Mouse (Mus musculus) hindbrain, embryonic 11.5 days (tissue): ENCODE measurements around the gene Sbno1. TPM values are rescaled to one million over a fixed set of nuclear protein-coding genes. Genes with fewer than 3 reads are reported as not detected.
"Not testable (repeated sequence)": the region's sequence is repeated elsewhere in the genome, so short reads cannot be mapped to it uniquely, and the experiment has no call there.

ENCODE experiments used
- ATAC-seq: fragments of 200-750 bp; cut with Nextera tagmentation; 2 replicates; pipeline ENCODE4 v1.8.0; 2017; ENCODE audit warnings: mild to moderate bottlenecking, moderate TSS enrichment, moderate library complexity; ENCODE audit not compliant: low FRiP score
- DNase-seq: peaks from one replicate; pipeline ENCODE4 v3.0.0-alpha.2; 2015; ENCODE audit warnings: low spot score
- H3K27ac ChIP-seq: fragments of 300-500 bp; sonication (generic); 2 replicates; pipeline ENCODE4 v1.5.1; 2014; ENCODE audit warnings: mild to moderate bottlenecking, low read depth, low read length
- H3K27me3 ChIP-seq: fragments of 300-500 bp; sonication (generic); 2 replicates; pipeline ENCODE4 v1.6.1; 2014; ENCODE audit warnings: mild to moderate bottlenecking, low read length, moderate library complexity, mixed read lengths; ENCODE audit not compliant: control insufficient read depth, insufficient read depth
- H3K36me3 ChIP-seq: fragments of 300-500 bp; sonication (generic); 2 replicates; pipeline ENCODE4 v1.6.1; 2014; ENCODE audit warnings: mild to moderate bottlenecking, low read length, moderate library complexity, mixed read lengths; ENCODE audit not compliant: control insufficient read depth, insufficient read depth
- H3K4me1 ChIP-seq: fragments of 300-500 bp; sonication (generic); replicated peaks from 2 replicates; pipeline ENCODE4 v1.6.1; 2014; ENCODE audit warnings: low read length, mixed read lengths; ENCODE audit not compliant: control insufficient read depth, insufficient read depth
- H3K4me2 ChIP-seq: fragments of 300-500 bp; sonication (generic); replicated peaks from 2 replicates; pipeline ENCODE4 v1.6.1; 2014; ENCODE audit warnings: mild to moderate bottlenecking, low read depth, low read length
- H3K4me3 ChIP-seq: fragments of 300-500 bp; sonication (generic); 2 replicates; pipeline ENCODE4 v1.5.1; 2014; ENCODE audit warnings: low read depth, low read length
- H3K9ac ChIP-seq: fragments of 300-500 bp; sonication (generic); 2 replicates; pipeline ENCODE4 v1.6.1; 2014; ENCODE audit warnings: low read depth, low read length
- H3K9me3 ChIP-seq: fragments of 300-500 bp; sonication (generic); 2 replicates; pipeline ENCODE4 v1.6.1; 2016; ENCODE audit warnings: low read length; ENCODE audit not compliant: control insufficient read depth
- WGBS: fragments of 180-500 bp; shearing (Covaris S2); extraction: QIAGEN DNeasy Blood & Tissue Kit; methylation state at CpG from one replicate; pipeline ENCODE4 v1.1.7; 2014; 5-methylcytosine and 5-hydroxymethylcytosine counted together
- polyA plus RNA-seq: library from polyadenylated mRNA; unstranded; fragments of >200 nt; fragmentation: Nextera tagmentation; extraction: Ambion mirVana; gene quantifications from 2 replicates; pipeline ENCODE4 v1.2.1, GENCODE M21; 2014

Gene Sbno1
- polyA plus RNA-seq, 1 experiment from 2014 or later, result 116 TPM

- H3K9ac ChIP-seq, H3K27ac ChIP-seq, ATAC-seq, H3K27me3 ChIP-seq, H3K4me1 ChIP-seq, H3K9me3 ChIP-seq, DNase-seq, H3K4me3 ChIP-seq, H3K4me2 ChIP-seq: not testable (repeated sequence)
- H3K36me3 ChIP-seq, result peaks cover 21% of the 10 kb centered on the region
- 96% methylated on average over 14 of the region's 14 CpGs for WGBS
Observed at GRCm38 (mm10) chr5:124460922-124461321, 35.1 kb upstream of the Sbno1 start.

- no peak for DNase-seq
- 98% methylated on average over 6 of the region's 6 CpGs for WGBS
- H3K9me3 ChIP-seq, result no peaks in the 10 kb centered on the region
- no peak overlapping the region for H3K4me3 ChIP-seq
- H3K4me1 ChIP-seq, result no peaks in the 10 kb centered on the region
- H3K27ac ChIP-seq, result no peak overlapping the region
- no peak overlapping the region for H3K9ac ChIP-seq
- H3K36me3 ChIP-seq, result peaks cover 16% of the 10 kb centered on the region
- no peak overlapping the region for H3K4me2 ChIP-seq
- no peak for ATAC-seq
- H3K27me3 ChIP-seq, result no peaks in the 10 kb centered on the region
Observed at GRCm38 (mm10) chr5:124456762-124457161, 31.0 kb upstream of the Sbno1 start.

- DNase-seq (no peak), ATAC-seq (no peak)
- no peak overlapping the region for H3K9ac ChIP-seq
- no peak overlapping the region for H3K27ac ChIP-seq
- WGBS, result 83% methylated on average over 1 of the region's 1 CpGs
- no peak overlapping the region for H3K4me2 ChIP-seq
- H3K9me3 ChIP-seq, result no peaks in the 10 kb centered on the region
- no peak overlapping the region for H3K4me3 ChIP-seq
- no peaks in the 10 kb centered on the region for H3K27me3 ChIP-seq
- peaks cover 10% of the 10 kb centered on the region for H3K36me3 ChIP-seq
- no peaks in the 10 kb centered on the region for H3K4me1 ChIP-seq
Observed at GRCm38 (mm10) chr5:124454082-124454419, 28.2 kb upstream of the Sbno1 start.

- H3K4me1 ChIP-seq, result no peaks in the 10 kb centered on the region
- H3K9ac ChIP-seq, result no peak overlapping the region
- no peak overlapping the region for H3K4me3 ChIP-seq
- no peak for DNase-seq
- ATAC-seq, result no peak
- no peak overlapping the region for H3K27ac ChIP-seq
- no peaks in the 10 kb centered on the region for H3K27me3 ChIP-seq
- H3K4me2 ChIP-seq, result no peak overlapping the region
- no peaks in the 10 kb centered on the region for H3K9me3 ChIP-seq
- H3K36me3 ChIP-seq, result peaks cover 9% of the 10 kb centered on the region
- WGBS, result 86% methylated on average over 13 of the region's 13 CpGs
Observed at GRCm38 (mm10) chr5:124453339-124454081, 27.7 kb upstream of the Sbno1 start.

- DNase-seq (no peak), ATAC-seq (no peak)
- Histone ChIP-seq H3K4me2 (no peak overlapping the region), H3K9ac (no peak overlapping the region), H3K27ac (no peak overlapping the region), H3K36me3 (peaks cover 11% of the 10 kb centered on the region), H3K4me3 (no peak overlapping the region), H3K27me3 (no peaks in the 10 kb centered on the region), H3K9me3 (no peaks in the 10 kb centered on the region), H3K4me1 (no peaks in the 10 kb centered on the region)
- 87% methylated on average over 15 of the region's 15 CpGs for WGBS
Observed at GRCm38 (mm10) chr5:124452494-124453228, 26.9 kb upstream of the Sbno1 start.

GRCm38 (mm10) chr5:124450641-124451340, 25.0 kb upstream of the Sbno1 start:
- Histone ChIP-seq H3K36me3 (peaks cover 6% of the 10 kb centered on the region; the same call in 1 of the 2 replicates), H3K4me2 (no peak overlapping the region), H3K4me1 (no peaks in the 10 kb centered on the region; the same call in 1 of the 2 replicates), H3K27me3 (no peaks in the 10 kb centered on the region), H3K27ac (no peak overlapping the region), H3K9me3 (no peaks in the 10 kb centered on the region), H3K9ac (no peak overlapping the region), H3K4me3 (no peak overlapping the region)
- ATAC-seq (no peak), DNase-seq (no peak)
- 89% methylated on average over 16 of the region's 16 CpGs for WGBS

- no peak overlapping the region for H3K9ac ChIP-seq
- peaks cover 6% of the 10 kb centered on the region; the same call in 1 of the 2 replicates for H3K36me3 ChIP-seq
- H3K4me2 ChIP-seq, result no peak overlapping the region
- ATAC-seq, result no peak
- H3K9me3 ChIP-seq, result no peaks in the 10 kb centered on the region
- DNase-seq, result no peak
- no peak overlapping the region for H3K4me3 ChIP-seq
- H3K27me3 ChIP-seq, result no peaks in the 10 kb centered on the region
- 90% methylated on average over 7 of the region's 7 CpGs for WGBS
- no peak overlapping the region for H3K27ac ChIP-seq
- H3K4me1 ChIP-seq, result no peaks in the 10 kb centered on the region; the same call in 1 of the 2 replicates
Observed at GRCm38 (mm10) chr5:124450051-124450450, 24.2 kb upstream of the Sbno1 start.

GRCm38 (mm10) chr5:124449494-124449893, 23.7 kb upstream of the Sbno1 start:
- DNase-seq (no peak), ATAC-seq (no peak)
- Histone ChIP-seq H3K27me3 (no peaks in the 10 kb centered on the region), H3K4me1 (no peaks in the 10 kb centered on the region; the same call in 1 of the 2 replicates), H3K4me3 (no peak overlapping the region), H3K4me2 (no peak overlapping the region), H3K36me3 (peaks cover 6% of the 10 kb centered on the region; the same call in 1 of the 2 replicates), H3K9ac (no peak overlapping the region), H3K9me3 (no peaks in the 10 kb centered on the region), H3K27ac (no peak overlapping the region)
- WGBS, result 80% methylated on average over 6 of the region's 6 CpGs
